Mouse (Mus musculus) layer of hippocampus, postnatal 25 days (tissue): ENCODE measurements around the gene Lcn3. TPM values are rescaled to one million over a fixed set of nuclear protein-coding genes. Genes with fewer than 3 reads are reported as not detected.

ENCODE experiments used
- total RNA-seq, 2 experiments: library from RNA; stranded (reverse); gene quantifications; 2 replicates each; pipeline ENCODE4 v1.2.3; 2021

The Lcn3 gene
- total RNA-seq, 2 experiments from 2014 or later: not detected

Other genes starting within 250 kb of the Lcn3 start
- 10 to 100 TPM in 1 of 2 experiments, 1 to 10 TPM in 1; 9.5 to 10.5 TPM for gene Traf2, start 218.6 kb upstream of the Lcn3 start, total RNA-seq
- gene Edf1, start 207.7 kb upstream of the Lcn3 start, total RNA-seq: 100 to 1,000 TPM; 211 to 232 TPM
- 1 to 10 TPM; 1.9 to 2.3 TPM for gene Mamdc4, start 190.7 kb upstream of the Lcn3 start, total RNA-seq
- gene Phpt1, start 190.3 kb upstream of the Lcn3 start, total RNA-seq: 10 to 100 TPM; 67.9 to 75.4 TPM
- gene Ajm1, start 183.8 kb upstream of the Lcn3 start, total RNA-seq: 100 to 1,000 TPM; 104 to 117 TPM
- gene Rabl6, start 157.0 kb upstream of the Lcn3 start, total RNA-seq: 100 to 1,000 TPM; 128 to 145 TPM
- gene Ccdc183, start 147.9 kb upstream of the Lcn3 start, total RNA-seq: not detected
- 10 to 100 TPM; 21.3 to 24.7 TPM for gene Tmem141, start 143.6 kb upstream of the Lcn3 start, total RNA-seq
- under 1 TPM; 0.44 to 0.80 TPM for gene Fcna, start 137.5 kb upstream of the Lcn3 start, total RNA-seq
- gene Lcn8, start 112.4 kb upstream of the Lcn3 start, total RNA-seq: not detected
- gene Lcn5, start 107.6 kb upstream of the Lcn3 start, total RNA-seq: not detected
- not detected for gene Lcn6, start 88.8 kb upstream of the Lcn3 start, total RNA-seq
- not detected for gene Lcn10, start 82.8 kb upstream of the Lcn3 start, total RNA-seq
- not detected for gene Obp2a, start 65.5 kb upstream of the Lcn3 start, total RNA-seq
- gene Bmyc, start 58.8 kb upstream of the Lcn3 start, total RNA-seq: 100 to 1,000 TPM in 1 of 2 experiments, 10 to 100 TPM in 1; 98.1 to 104 TPM
- gene Obp2b, start 28.6 kb upstream of the Lcn3 start, total RNA-seq: not detected
- gene Lcn11, start 11.4 kb downstream of the Lcn3 start, total RNA-seq: not detected
- gene Gm13539, start 16.7 kb downstream of the Lcn3 start, total RNA-seq: not detected
- not detected for gene Glt6d1, start 50.3 kb downstream of the Lcn3 start, total RNA-seq
- gene Lcn9, start 57.6 kb downstream of the Lcn3 start, total RNA-seq: not detected
- gene Sohlh1, start 81.7 kb downstream of the Lcn3 start, total RNA-seq: not detected
- gene Kcnt1, start 98.2 kb downstream of the Lcn3 start, total RNA-seq: 10 to 100 TPM; 33.6 to 37.2 TPM
- gene Camsap1, start 217.7 kb downstream of the Lcn3 start, total RNA-seq: 100 to 1,000 TPM; 113 to 122 TPM